Mouse (Mus musculus): ENCODE results near the gene Robo1. TPM values are rescaled to one million over a fixed set of nuclear protein-coding genes. Genes with fewer than 3 reads are reported as not detected.

Robo1 gene
- polyA plus RNA-seq, 1 experiment from 2014 or later = 40.1 TPM

GRCm38 (mm10) chr16:72686480-72687053 lies 378.5 kb downstream of the Robo1 start:
- Histone ChIP-seq H3K4me3 (ENCODE audit: low read depth, low read length) (no peak overlapping the region), H3K36me3 (ENCODE audit: control insufficient read depth, insufficient read depth, low read length) (no peaks in the 10 kb centered on the region), H3K4me1 (ENCODE audit: control insufficient read depth, insufficient read depth, low read length) (peaks cover 14% of the 10 kb centered on the region), H3K27ac (replicated peaks; ENCODE audit: low read depth, low read length) (peak overlapping the region; percentile 38), H3K4me2 (ENCODE audit: low read depth, severe bottlenecking) (peak overlapping the region; percentile 13; the same call in 1 of the 2 replicates), H3K9ac (ENCODE audit: low read length) (no peak overlapping the region), H3K9me3 (ENCODE audit: control insufficient read depth, low read length) (no peaks in the 10 kb centered on the region), H3K27me3 (ENCODE audit: control insufficient read depth, insufficient read depth, low read length) (no peaks in the 10 kb centered on the region)
- peak; percentile 38 for ATAC-seq (ENCODE audit: insufficient number of reproducible peaks, low FRiP score, low TSS enrichment, low read depth)
- 48% methylated on average over 11 of the region's 11 CpGs for WGBS
- DNase-seq (ENCODE audit: low spot score) = peak; percentile 67

GRCm38 (mm10) chr16:72687651-72688050 lies 379.5 kb downstream of the Robo1 start:
- peaks cover 14% of the 10 kb centered on the region for H3K4me1 ChIP-seq (ENCODE audit: control insufficient read depth, insufficient read depth, low read length)
- no peaks in the 10 kb centered on the region for H3K36me3 ChIP-seq (ENCODE audit: control insufficient read depth, insufficient read depth, low read length)
- ATAC-seq (ENCODE audit: insufficient number of reproducible peaks, low FRiP score, low TSS enrichment, low read depth) (no peak), DNase-seq (ENCODE audit: low spot score) (no peak)
- H3K27me3 ChIP-seq (ENCODE audit: control insufficient read depth, insufficient read depth, low read length) = no peaks in the 10 kb centered on the region
- no peak overlapping the region for H3K27ac ChIP-seq (replicated peaks; ENCODE audit: low read depth, low read length)
- no peak overlapping the region for H3K4me3 ChIP-seq (ENCODE audit: low read depth, low read length)
- H3K9me3 ChIP-seq (ENCODE audit: control insufficient read depth, low read length) = no peaks in the 10 kb centered on the region
- H3K4me2 ChIP-seq (ENCODE audit: low read depth, severe bottlenecking) = no peak overlapping the region
- no peak overlapping the region for H3K9ac ChIP-seq (ENCODE audit: low read length)
- 27% methylated on average over 3 of the region's 3 CpGs for WGBS

- H3K36me3 ChIP-seq (ENCODE audit: control insufficient read depth, insufficient read depth, low read length) = no peaks in the 10 kb centered on the region
- H3K27me3 ChIP-seq (ENCODE audit: control insufficient read depth, insufficient read depth, low read length) = no peaks in the 10 kb centered on the region
- no peak overlapping the region for H3K4me2 ChIP-seq (ENCODE audit: low read depth, severe bottlenecking)
- H3K4me3 ChIP-seq (ENCODE audit: low read depth, low read length) = no peak overlapping the region
- no peak for ATAC-seq (ENCODE audit: insufficient number of reproducible peaks, low FRiP score, low TSS enrichment, low read depth)
- no peak for DNase-seq (ENCODE audit: low spot score)
- WGBS = 91% methylated on average over 6 of the region's 6 CpGs
- H3K4me1 ChIP-seq (ENCODE audit: control insufficient read depth, insufficient read depth, low read length) = peaks cover 14% of the 10 kb centered on the region
- H3K9me3 ChIP-seq (ENCODE audit: control insufficient read depth, low read length) = no peaks in the 10 kb centered on the region
- no peak overlapping the region for H3K9ac ChIP-seq (ENCODE audit: low read length)
- H3K27ac ChIP-seq (replicated peaks; ENCODE audit: low read depth, low read length) = no peak overlapping the region
Measured at GRCm38 (mm10) chr16:72688185-72688681, 380.1 kb downstream of the Robo1 start.

- no peak overlapping the region for H3K27ac ChIP-seq (replicated peaks; ENCODE audit: low read depth, low read length)
- WGBS = 58% methylated on average over 3 of the region's 3 CpGs
- H3K36me3 ChIP-seq (ENCODE audit: control insufficient read depth, insufficient read depth, low read length) = no peaks in the 10 kb centered on the region
- no peak overlapping the region for H3K9ac ChIP-seq (ENCODE audit: low read length)
- no peak for ATAC-seq (ENCODE audit: insufficient number of reproducible peaks, low FRiP score, low TSS enrichment, low read depth)
- DNase-seq (ENCODE audit: low spot score) = no peak
- H3K4me3 ChIP-seq (ENCODE audit: low read depth, low read length) = no peak overlapping the region
- no peaks in the 10 kb centered on the region for H3K27me3 ChIP-seq (ENCODE audit: control insufficient read depth, insufficient read depth, low read length)
- no peak overlapping the region for H3K4me2 ChIP-seq (ENCODE audit: low read depth, severe bottlenecking)
- H3K9me3 ChIP-seq (ENCODE audit: control insufficient read depth, low read length) = no peaks in the 10 kb centered on the region
- H3K4me1 ChIP-seq (ENCODE audit: control insufficient read depth, insufficient read depth, low read length) = peaks cover 14% of the 10 kb centered on the region
Measured at GRCm38 (mm10) chr16:72691909-72692308, 383.8 kb downstream of the Robo1 start.

- Histone ChIP-seq H3K9me3 (ENCODE audit: control insufficient read depth, low read length) (no peaks in the 10 kb centered on the region), H3K36me3 (ENCODE audit: control insufficient read depth, insufficient read depth, low read length) (no peaks in the 10 kb centered on the region), H3K27me3 (ENCODE audit: control insufficient read depth, insufficient read depth, low read length) (no peaks in the 10 kb centered on the region), H3K9ac (ENCODE audit: low read length) (no peak overlapping the region), H3K4me1 (ENCODE audit: control insufficient read depth, insufficient read depth, low read length) (peaks cover 6% of the 10 kb centered on the region; the same call in 1 of the 2 replicates), H3K27ac (replicated peaks; ENCODE audit: low read depth, low read length) (no peak overlapping the region), H3K4me3 (ENCODE audit: low read depth, low read length) (no peak overlapping the region), H3K4me2 (ENCODE audit: low read depth, severe bottlenecking) (no peak overlapping the region)
- 74% methylated on average over 14 of the region's 14 CpGs for WGBS
- ATAC-seq (ENCODE audit: insufficient number of reproducible peaks, low FRiP score, low TSS enrichment, low read depth) (no peak), DNase-seq (ENCODE audit: low spot score) (no peak)
Measured at GRCm38 (mm10) chr16:72693446-72694274, 385.6 kb downstream of the Robo1 start.

- H3K27me3 ChIP-seq (ENCODE audit: control insufficient read depth, insufficient read depth, low read length) = no peaks in the 10 kb centered on the region
- WGBS = 59% methylated on average over 5 of the region's 5 CpGs
- H3K9me3 ChIP-seq (ENCODE audit: control insufficient read depth, low read length) = no peaks in the 10 kb centered on the region
- H3K36me3 ChIP-seq (ENCODE audit: control insufficient read depth, insufficient read depth, low read length) = no peaks in the 10 kb centered on the region
- H3K4me2 ChIP-seq (ENCODE audit: low read depth, severe bottlenecking) = no peak overlapping the region
- peaks cover 8% of the 10 kb centered on the region; the same call in 1 of the 2 replicates for H3K4me1 ChIP-seq (ENCODE audit: control insufficient read depth, insufficient read depth, low read length)
- ATAC-seq (ENCODE audit: insufficient number of reproducible peaks, low FRiP score, low TSS enrichment, low read depth) (no peak), DNase-seq (ENCODE audit: low spot score) (no peak)
- no peak overlapping the region for H3K9ac ChIP-seq (ENCODE audit: low read length)
- no peak overlapping the region for H3K4me3 ChIP-seq (ENCODE audit: low read depth, low read length)
- no peak overlapping the region for H3K27ac ChIP-seq (replicated peaks; ENCODE audit: low read depth, low read length)
Measured at GRCm38 (mm10) chr16:72694787-72695186, 386.7 kb downstream of the Robo1 start.

DNA sequence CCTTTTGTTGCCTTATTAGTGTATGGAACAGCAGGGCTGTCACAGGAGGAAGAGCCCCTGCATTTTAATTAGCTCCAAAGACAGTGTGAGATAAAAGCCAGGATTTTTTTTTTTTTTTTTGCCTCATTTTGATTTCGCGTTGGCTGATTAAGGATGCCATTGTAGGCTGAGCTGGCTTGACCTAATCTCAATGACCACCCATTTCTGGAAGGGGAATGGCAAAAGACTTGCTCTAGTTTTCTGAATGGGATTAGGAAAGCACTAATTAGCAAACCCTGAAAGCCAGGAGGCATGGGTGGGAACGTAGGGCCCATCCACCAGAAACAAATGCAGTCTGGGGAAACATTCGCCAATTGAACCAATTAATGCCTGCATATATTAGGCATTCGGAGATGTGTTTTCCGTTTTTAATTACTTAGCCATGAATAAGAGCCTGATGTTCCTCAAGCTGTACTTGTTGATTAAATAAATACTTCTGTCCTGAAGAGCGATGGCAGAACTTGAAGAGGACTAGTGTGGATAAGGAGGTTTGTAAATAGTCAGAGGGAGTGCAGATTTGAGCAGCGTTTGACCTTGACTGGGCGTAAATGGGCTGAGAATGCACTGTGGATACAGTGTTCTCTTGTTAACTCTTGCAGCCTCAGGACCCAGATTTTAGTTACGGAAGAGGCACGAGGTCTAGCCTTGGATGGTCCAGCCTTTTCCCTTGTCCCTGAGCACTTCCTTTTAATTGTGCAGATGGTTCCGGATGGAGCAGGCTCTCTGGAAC lies 391.3 kb downstream of the Robo1 start:
- H3K9ac ChIP-seq (ENCODE audit: low read length) = no peak overlapping the region
- no peak for DNase-seq (ENCODE audit: low spot score)
- WGBS = 43% methylated on average over 12 of the region's 12 CpGs
- no peaks in the 10 kb centered on the region for H3K27me3 ChIP-seq (ENCODE audit: control insufficient read depth, insufficient read depth, low read length)
- H3K4me3 ChIP-seq (ENCODE audit: low read depth, low read length) = no peak overlapping the region
- no peak overlapping the region for H3K27ac ChIP-seq (replicated peaks; ENCODE audit: low read depth, low read length)
- 0 out of 2 replicates have a peak, but pooled peaks cover 2% of the 10 kb centered on the region for H3K4me1 ChIP-seq (ENCODE audit: control insufficient read depth, insufficient read depth, low read length)
- H3K36me3 ChIP-seq (ENCODE audit: control insufficient read depth, insufficient read depth, low read length) = no peaks in the 10 kb centered on the region
- no peaks in the 10 kb centered on the region for H3K9me3 ChIP-seq (ENCODE audit: control insufficient read depth, low read length)
- no peak overlapping the region for H3K4me2 ChIP-seq (ENCODE audit: low read depth, severe bottlenecking)
- ATAC-seq (ENCODE audit: insufficient number of reproducible peaks, low FRiP score, low TSS enrichment, low read depth) = no peak

DNA sequence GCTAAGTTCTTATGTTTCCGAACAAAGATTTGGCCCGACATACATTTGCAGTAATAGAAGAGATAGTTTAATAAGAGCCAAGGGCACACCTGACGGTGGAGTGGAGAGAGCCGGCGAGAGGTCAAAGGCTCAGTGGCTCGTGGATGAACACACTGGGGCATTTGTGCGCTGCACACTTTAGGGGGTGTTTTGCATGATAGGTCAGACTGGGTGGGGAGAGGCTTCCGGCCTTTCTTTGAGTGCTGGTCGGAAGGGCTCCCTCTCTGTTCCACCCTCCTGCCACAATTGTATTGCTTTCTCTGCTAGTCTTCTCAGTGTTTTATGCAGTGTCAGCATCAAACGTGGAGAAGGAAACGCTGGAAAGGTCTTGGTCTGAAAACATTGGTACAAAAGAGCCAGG lies 392.2 kb downstream of the Robo1 start:
- Histone ChIP-seq H3K4me1 (ENCODE audit: control insufficient read depth, insufficient read depth, low read length) (0 out of 2 replicates have a peak, but pooled peaks cover 2% of the 10 kb centered on the region), H3K36me3 (ENCODE audit: control insufficient read depth, insufficient read depth, low read length) (no peaks in the 10 kb centered on the region), H3K9me3 (ENCODE audit: control insufficient read depth, low read length) (no peaks in the 10 kb centered on the region), H3K4me3 (ENCODE audit: low read depth, low read length) (no peak overlapping the region), H3K27me3 (ENCODE audit: control insufficient read depth, insufficient read depth, low read length) (no peaks in the 10 kb centered on the region), H3K9ac (ENCODE audit: low read length) (no peak overlapping the region), H3K4me2 (ENCODE audit: low read depth, severe bottlenecking) (no peak overlapping the region), H3K27ac (replicated peaks; ENCODE audit: low read depth, low read length) (no peak overlapping the region)
- DNase-seq (ENCODE audit: low spot score) = no peak
- ATAC-seq (ENCODE audit: insufficient number of reproducible peaks, low FRiP score, low TSS enrichment, low read depth) = no peak
- WGBS = 90% methylated on average over 11 of the region's 11 CpGs
